Mouse (Mus musculus): Measurements from ENCODE around the gene Dph5.

DNA sequence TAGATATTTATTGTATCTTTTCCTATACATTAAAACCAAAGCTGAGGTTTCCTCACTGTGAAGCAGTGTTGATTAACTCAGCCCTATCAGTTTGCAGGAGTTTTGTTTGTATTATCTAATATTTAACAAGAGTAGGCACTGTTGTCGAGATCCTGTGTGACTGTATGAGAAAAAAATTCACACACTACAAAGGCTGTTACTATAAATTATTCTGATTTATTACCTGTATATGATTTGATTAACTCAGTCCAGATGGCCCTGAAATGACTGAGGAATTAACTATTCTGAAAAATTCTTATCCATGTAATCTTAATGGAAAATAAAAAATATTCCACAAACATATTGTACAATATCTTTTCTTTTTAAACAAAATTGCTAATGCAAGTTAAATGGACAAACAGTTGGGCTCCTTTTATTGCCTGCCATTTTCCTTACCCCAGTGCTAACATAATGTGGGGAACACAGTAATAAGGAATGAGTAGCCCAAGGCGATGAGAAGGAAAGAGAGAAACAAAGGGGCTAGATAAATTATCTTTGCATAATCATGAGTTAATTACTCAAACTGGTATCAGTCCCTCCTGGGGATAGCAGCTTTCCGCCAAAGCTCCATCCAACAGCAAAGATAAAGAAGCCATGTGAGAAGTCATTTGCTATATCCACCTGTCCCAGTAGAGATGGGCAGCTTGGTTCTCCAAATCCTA is 61.7 kb downstream of the Dph5 start:
- no peak for TF ChIP-seq CTCF (IDR thresholded peaks at IDR 0.05; ENCODE audit: control insufficient read depth, insufficient read depth, low read length)
- TF ChIP-seq POLR2A (IDR thresholded peaks at IDR 0.05; ENCODE audit: borderline replicate concordance, control insufficient read depth, low read depth, low read length) = no peak
